Mouse (Mus musculus): ENCODE results near the gene Trpv2. TPM values are rescaled to one million over a fixed set of nuclear protein-coding genes. Genes with fewer than 3 reads are reported as not detected.

The Trpv2 gene
- polyA plus RNA-seq, 1 experiment from 2014 or later: 6.0 TPM

DNA sequence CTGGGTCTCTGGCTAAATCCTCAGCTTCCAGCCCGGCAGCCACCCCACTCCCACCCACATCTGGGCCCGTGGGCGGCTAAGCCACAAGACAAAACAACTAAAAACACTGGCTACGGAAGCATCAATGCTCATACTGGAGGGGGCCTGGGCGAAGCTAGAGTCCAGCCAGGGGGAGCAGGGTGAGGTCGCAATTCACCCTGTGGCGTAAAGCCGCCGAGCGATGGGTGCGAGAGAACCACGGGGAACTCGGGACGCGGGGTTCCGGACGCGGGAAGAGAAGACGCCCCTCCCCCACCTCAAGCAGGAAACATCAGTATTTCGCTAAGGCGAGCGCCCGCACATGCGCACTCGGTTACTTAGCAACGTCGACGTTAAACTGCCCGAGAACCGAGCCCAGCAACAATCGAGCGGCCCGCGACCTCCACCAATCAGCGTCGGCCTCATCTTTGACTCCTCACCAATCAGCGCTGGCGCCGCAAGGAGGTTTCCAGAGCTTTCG is 23.5 kb upstream of the Trpv2 start, which contains the start of gene Ubb:
Gene Ubb (plus strand): TSS at position 445 of the 499 bp plus-strand sequence.
- Histone ChIP-seq H3K4me3 (ENCODE audit: low read depth, low read length) (peak within 1 kb of the TSS; percentile 88), H3K27me3 (replicated peaks; ENCODE audit: control insufficient read depth, insufficient read depth, low read length) (no peaks in the 10 kb centered on the region), H3K4me1 (replicated peaks; ENCODE audit: control insufficient read depth, insufficient read depth, low read length) (no peaks in the 10 kb centered on the region), H3K4me2 (replicated peaks; ENCODE audit: low read depth) (peak within 1 kb of the TSS; percentile 86), H3K27ac (ENCODE audit: low read depth, low read length) (peak within 1 kb of the TSS; percentile 99), H3K9me3 (ENCODE audit: control insufficient read depth) (no peaks in the 10 kb centered on the region), H3K9ac (ENCODE audit: low read depth, low read length) (peak within 1 kb of the TSS; percentile 83), H3K36me3 (ENCODE audit: control insufficient read depth, insufficient read depth) (peaks cover 10% of the 10 kb centered on the region; the same call in 1 of the 2 replicates)
- TF ChIP-seq CTCF (IDR thresholded peaks at IDR 0.05; ENCODE audit: low read depth): peak; percentile 18; the same call in 1 of the 2 replicates
- under 1% methylated on average over 40 of the region's 40 CpGs for WGBS
- ATAC-seq: peak; percentile 92

DNA sequence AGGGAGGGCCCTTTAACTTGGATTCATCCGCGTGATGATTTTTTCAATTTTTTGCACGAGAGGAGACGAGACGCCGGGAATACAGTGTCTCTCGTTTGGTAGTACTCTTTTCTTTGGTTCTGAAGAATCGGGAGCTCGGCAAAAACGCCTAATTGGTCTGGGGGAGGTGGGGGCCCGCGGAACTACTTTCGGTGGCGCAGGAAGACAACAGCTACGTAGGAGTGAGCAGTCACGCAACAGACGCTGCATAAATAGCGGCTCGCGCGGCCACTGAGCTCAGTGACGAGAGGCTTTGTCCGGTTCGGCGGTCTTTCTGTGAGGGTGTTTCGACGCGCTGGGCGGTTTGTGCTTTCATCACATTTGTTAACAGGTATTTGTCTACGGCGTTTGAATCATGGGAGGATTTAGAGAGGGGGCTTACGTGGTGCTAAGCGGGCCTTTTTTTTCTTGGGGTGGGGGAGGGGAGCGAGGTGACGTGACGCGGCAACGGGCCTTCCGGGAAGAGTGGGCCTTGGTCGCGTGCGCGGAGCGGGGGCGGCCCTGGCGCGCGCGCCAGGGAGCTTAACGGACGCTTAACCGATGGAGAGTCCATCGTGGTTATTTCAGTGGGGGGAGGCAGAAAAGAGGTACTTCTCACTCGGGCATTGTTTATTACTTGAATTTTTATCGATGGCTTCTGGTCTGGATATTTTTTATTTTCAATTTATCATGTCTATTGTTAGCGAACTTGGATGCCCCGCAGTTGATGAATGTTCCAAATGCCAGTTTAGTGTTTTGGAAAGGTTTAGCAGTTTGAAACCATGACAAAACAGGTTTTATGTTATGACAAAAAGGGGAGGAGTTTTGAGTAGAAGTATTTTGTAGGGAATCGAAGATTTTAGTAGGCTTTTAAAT is 22.8 kb upstream of the Trpv2 start:
- ATAC-seq: peak; percentile 83
- peak overlapping the region; percentile 82 for H3K27ac ChIP-seq (ENCODE audit: low read depth, low read length)
- peak overlapping the region; percentile 83 for H3K9ac ChIP-seq (ENCODE audit: low read depth, low read length)
- whole genome bisulfite sequencing: under 1% methylated on average over 58 of the region's 58 CpGs
- peak overlapping the region; percentile 88 for H3K4me3 ChIP-seq (ENCODE audit: low read depth, low read length)
- TF ChIP-seq CTCF (IDR thresholded peaks at IDR 0.05; ENCODE audit: low read depth): no peak
- peaks cover 10% of the 10 kb centered on the region; the same call in 1 of the 2 replicates for H3K36me3 ChIP-seq (ENCODE audit: control insufficient read depth, insufficient read depth)
- no peaks in the 10 kb centered on the region for H3K4me1 ChIP-seq (replicated peaks; ENCODE audit: control insufficient read depth, insufficient read depth, low read length)
- peak overlapping the region; percentile 86 for H3K4me2 ChIP-seq (replicated peaks; ENCODE audit: low read depth)
- H3K9me3 ChIP-seq (ENCODE audit: control insufficient read depth): no peaks in the 10 kb centered on the region
- H3K27me3 ChIP-seq (replicated peaks; ENCODE audit: control insufficient read depth, insufficient read depth, low read length): no peaks in the 10 kb centered on the region

DNA sequence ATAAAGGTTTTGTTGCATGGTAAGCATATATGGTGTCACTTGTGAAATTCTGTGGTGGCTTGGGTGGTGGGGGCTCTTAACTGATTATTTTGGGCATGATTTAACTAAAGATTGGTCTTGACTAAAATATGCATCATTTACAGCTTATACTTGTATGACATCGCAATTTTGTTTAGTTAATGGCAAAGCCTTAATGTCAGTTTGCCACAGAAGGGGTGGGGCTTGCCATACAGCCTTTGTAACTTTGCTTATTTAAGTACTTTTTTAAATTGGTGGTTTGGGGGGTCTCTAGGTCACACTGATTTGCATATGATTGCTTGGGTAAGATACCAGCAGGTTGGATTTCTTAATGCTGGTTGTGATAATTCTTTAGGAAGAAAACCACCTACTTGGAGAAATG is 21.1 kb upstream of the Trpv2 start:
- H3K4me3 ChIP-seq (ENCODE audit: low read depth, low read length): peak overlapping the region; percentile 41
- H3K4me2 ChIP-seq (replicated peaks; ENCODE audit: low read depth): peak overlapping the region; percentile 68
- WGBS: 8% methylated on average over 1 of the region's 1 CpGs
- no peak for ATAC-seq
- H3K9me3 ChIP-seq (ENCODE audit: control insufficient read depth): no peaks in the 10 kb centered on the region
- TF ChIP-seq CTCF (IDR thresholded peaks at IDR 0.05; ENCODE audit: low read depth): no peak
- H3K27ac ChIP-seq (ENCODE audit: low read depth, low read length): no peak overlapping the region
- H3K36me3 ChIP-seq (ENCODE audit: control insufficient read depth, insufficient read depth): peaks cover 10% of the 10 kb centered on the region; the same call in 1 of the 2 replicates
- no peaks in the 10 kb centered on the region for H3K27me3 ChIP-seq (replicated peaks; ENCODE audit: control insufficient read depth, insufficient read depth, low read length)
- H3K9ac ChIP-seq (ENCODE audit: low read depth, low read length): peak overlapping the region; percentile 13
- H3K4me1 ChIP-seq (replicated peaks; ENCODE audit: control insufficient read depth, insufficient read depth, low read length): no peaks in the 10 kb centered on the region

DNA sequence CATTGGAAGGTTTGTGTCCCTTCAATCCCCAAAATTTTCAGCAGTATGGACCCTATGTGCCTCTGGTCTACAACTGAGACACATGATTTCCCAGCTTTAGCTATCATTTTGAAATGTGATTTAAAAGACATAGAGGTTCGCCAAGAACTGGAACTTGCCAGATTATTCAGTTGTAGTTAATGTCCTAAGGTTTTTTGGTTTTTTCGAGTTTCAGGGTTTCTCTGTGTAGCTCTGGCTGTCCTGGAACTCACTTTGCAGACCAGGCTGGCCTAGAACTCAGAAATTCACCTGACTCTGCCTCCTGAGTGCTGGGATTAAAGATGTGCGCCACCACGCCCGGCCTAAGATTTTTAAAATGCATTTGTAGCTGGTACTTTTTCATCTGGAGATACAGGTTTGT is 20.7 kb upstream of the Trpv2 start:
- no peaks in the 10 kb centered on the region for H3K27me3 ChIP-seq (replicated peaks; ENCODE audit: control insufficient read depth, insufficient read depth, low read length)
- no peaks in the 10 kb centered on the region for H3K4me1 ChIP-seq (replicated peaks; ENCODE audit: control insufficient read depth, insufficient read depth, low read length)
- H3K4me2 ChIP-seq (replicated peaks; ENCODE audit: low read depth): peak overlapping the region; percentile 68
- H3K4me3 ChIP-seq (ENCODE audit: low read depth, low read length): peak overlapping the region; percentile 41
- H3K9me3 ChIP-seq (ENCODE audit: control insufficient read depth): no peaks in the 10 kb centered on the region
- peak overlapping the region; percentile 13; the same call in 1 of the 2 replicates for H3K9ac ChIP-seq (ENCODE audit: low read depth, low read length)
- H3K27ac ChIP-seq (ENCODE audit: low read depth, low read length): no peak overlapping the region
- peaks cover 10% of the 10 kb centered on the region; the same call in 1 of the 2 replicates for H3K36me3 ChIP-seq (ENCODE audit: control insufficient read depth, insufficient read depth)
- 70% methylated on average over 5 of the region's 5 CpGs for WGBS
- TF ChIP-seq CTCF (IDR thresholded peaks at IDR 0.05; ENCODE audit: low read depth): no peak
- no peak for ATAC-seq

DNA sequence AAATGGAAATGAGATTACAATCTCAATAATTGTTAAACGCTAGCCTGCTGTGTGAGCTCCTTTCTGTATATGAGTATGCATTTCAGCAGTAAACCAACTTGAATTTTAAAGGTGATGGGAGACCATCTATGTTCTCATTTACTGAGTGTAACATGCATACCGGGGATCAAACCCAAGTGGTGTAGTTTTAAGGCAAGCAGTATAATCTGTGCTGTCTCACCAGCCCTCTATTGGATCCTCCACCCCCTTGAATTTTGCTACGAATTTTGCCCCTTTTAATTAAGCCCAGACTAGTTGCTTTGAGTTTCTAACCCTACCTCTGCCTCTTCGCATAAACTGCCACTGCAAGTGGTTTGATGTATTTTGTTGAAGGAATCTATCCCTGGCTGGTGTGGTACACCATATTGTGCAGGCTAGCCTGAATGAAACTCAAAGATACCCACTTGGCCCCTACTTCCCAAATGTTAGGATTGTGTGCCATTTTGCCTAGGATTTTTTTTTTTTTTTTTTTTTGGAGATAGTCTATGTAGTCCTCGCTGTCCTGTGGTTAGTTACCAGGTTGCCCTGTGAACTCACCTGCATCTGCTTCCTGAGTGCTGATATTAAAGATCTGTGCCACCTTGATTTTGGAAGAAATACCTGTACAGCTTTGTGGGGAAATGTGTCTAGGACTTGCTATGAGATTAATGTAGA is 20.0 kb upstream of the Trpv2 start:
- no peak for ATAC-seq
- Histone ChIP-seq H3K4me1 (replicated peaks; ENCODE audit: control insufficient read depth, insufficient read depth, low read length) (no peaks in the 10 kb centered on the region), H3K36me3 (ENCODE audit: control insufficient read depth, insufficient read depth) (peaks cover 10% of the 10 kb centered on the region; the same call in 1 of the 2 replicates), H3K4me3 (ENCODE audit: low read depth, low read length) (peak overlapping the region; percentile 41), H3K27ac (ENCODE audit: low read depth, low read length) (peak overlapping the region; percentile 5; the same call in 1 of the 2 replicates), H3K27me3 (replicated peaks; ENCODE audit: control insufficient read depth, insufficient read depth, low read length) (no peaks in the 10 kb centered on the region), H3K4me2 (replicated peaks; ENCODE audit: low read depth) (peak overlapping the region; percentile 68), H3K9me3 (ENCODE audit: control insufficient read depth) (no peaks in the 10 kb centered on the region), H3K9ac (ENCODE audit: low read depth, low read length) (0 out of 2 replicates have a peak overlapping the region, but pooled peaks have one; percentile 13)
- TF ChIP-seq CTCF (IDR thresholded peaks at IDR 0.05; ENCODE audit: low read depth): no peak
- 59% methylated on average over 5 of the region's 5 CpGs for WGBS

All from intestine, postnatal 0 days (tissue).